Mouse (Mus musculus) lung, postnatal 0 days (tissue): Measurements from ENCODE around the gene Ankrd40.

Experiments
- CTCF ChIP-seq: IDR thresholded peaks from 2 replicates; pipeline ENCODE4 v1.5.1; 2016; ENCODE audit warnings: antibody characterized with exemption, mild to moderate bottlenecking
- EP300 ChIP-seq: IDR thresholded peaks from 2 replicates; pipeline ENCODE4 v1.6.1; 2016; ENCODE audit warnings: antibody characterized with exemption, mild to moderate bottlenecking, control low read depth

- no peak for TF ChIP-seq CTCF
- no peak for TF ChIP-seq EP300
These were observed 13.6 kb upstream of the Ankrd40 start for GRCm38 (mm10) chr11:94314098-94314652.
